Mouse (Mus musculus) gastrocnemius, postnatal 4 days (tissue): ENCODE results near the gene Plcg1. TPM values are rescaled to one million over a fixed set of nuclear protein-coding genes. Genes with fewer than 3 reads are reported as not detected.

Experiments
- DNase-seq, 2 experiments: peaks; one replicate each; pipeline ENCODE4 v3.0.0; 2021 to 2022; ENCODE audit warnings: low spot score in 2 of 2, mixed read lengths in 2 of 2
- total RNA-seq, 2 experiments: library from RNA; stranded (reverse); gene quantifications; 2 replicates each; pipeline ENCODE4 v1.2.3; 2021

Plcg1 gene
- total RNA-seq, 2 experiments from 2014 or later = 83.0 to 96.6 TPM

DNA sequence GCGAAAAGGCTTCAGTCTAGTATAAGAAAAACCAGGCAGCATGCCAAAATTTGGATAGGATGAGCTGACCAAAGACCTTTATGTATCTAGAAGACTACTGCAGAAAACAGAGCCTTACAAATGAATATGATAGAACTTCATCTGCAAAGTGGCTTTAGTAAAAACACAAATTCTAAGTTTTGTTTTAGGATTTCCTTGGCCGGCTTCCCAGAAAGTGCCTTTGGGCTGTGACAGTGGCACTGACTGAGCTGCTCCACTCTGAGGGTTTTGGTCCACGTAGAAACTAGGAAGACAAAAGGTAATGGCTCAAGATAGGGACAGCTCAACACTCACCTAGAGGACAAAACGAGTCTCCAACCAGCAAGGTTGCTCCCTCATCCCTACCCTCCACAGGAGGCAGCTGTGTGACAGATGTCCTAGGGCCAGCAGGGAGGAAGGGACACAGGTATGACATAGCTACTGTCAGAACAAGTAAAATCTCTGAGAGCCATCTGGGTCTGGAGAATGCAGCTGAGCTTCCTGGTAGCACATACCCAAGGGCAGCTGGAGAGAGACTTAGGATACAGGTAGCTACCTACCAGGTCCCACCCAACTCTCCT lies 37.1 kb downstream of the Plcg1 start:
- no peak for DNase-seq

DNA sequence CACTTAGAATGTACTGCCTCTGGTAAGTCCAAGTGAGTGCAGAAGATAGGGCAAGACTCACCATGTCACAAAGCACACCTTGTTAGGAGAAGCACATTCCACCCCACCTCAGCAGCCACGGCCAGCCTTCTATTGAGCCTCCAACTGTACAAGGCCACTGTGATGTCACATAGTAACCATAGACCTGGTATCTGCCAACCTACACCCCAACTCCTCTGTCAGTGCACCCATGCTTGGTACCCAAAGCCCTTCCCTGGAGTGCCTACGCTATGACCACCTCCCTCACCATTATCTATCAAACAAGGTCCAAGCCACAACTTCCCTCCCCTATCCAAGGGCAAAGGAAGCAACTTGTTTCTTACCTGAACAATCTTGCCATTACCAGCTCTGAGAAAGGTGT lies 37.9 kb downstream of the Plcg1 start:
- DNase-seq = no peak

DNA sequence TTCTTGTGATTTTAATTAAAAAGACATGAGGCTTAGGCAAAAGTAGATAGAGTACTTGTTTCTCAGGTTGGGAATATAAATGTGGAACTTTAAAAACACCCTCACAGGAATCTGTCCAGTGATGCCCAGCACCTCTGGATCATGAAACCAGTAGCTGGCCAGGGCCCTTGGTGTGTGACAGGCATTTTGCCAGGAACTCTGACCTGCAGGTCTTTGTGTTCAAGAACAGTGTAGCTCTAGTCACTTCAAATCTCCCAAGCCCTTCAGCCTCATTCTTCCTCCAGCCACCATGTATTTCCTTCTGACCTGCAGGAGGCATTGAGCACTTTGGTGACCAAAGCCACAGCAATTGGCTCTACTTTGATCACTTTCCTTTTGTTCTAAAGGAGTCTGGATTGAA lies 39.3 kb downstream of the Plcg1 start:
- DNase-seq = no peak

DNA sequence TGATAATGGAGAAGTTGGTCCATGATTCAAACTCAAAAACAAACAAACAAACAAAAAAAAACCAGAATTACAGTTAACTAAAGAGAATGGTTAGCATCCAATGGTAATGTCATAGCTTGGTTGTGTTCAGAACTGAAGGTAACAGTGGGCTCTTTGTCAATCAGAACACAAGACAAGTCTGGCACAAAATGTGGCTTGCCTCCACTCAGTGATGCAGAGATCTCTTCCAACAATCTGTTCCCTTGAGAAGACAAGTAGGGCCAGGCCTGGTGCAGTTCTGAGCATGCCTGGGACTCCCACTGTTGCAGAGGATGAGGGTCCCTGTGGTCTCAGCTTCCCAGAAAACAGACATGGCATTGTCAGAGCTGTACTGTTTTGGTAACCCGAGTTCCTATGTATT lies 39.8 kb downstream of the Plcg1 start:
- no peak for DNase-seq

DNA sequence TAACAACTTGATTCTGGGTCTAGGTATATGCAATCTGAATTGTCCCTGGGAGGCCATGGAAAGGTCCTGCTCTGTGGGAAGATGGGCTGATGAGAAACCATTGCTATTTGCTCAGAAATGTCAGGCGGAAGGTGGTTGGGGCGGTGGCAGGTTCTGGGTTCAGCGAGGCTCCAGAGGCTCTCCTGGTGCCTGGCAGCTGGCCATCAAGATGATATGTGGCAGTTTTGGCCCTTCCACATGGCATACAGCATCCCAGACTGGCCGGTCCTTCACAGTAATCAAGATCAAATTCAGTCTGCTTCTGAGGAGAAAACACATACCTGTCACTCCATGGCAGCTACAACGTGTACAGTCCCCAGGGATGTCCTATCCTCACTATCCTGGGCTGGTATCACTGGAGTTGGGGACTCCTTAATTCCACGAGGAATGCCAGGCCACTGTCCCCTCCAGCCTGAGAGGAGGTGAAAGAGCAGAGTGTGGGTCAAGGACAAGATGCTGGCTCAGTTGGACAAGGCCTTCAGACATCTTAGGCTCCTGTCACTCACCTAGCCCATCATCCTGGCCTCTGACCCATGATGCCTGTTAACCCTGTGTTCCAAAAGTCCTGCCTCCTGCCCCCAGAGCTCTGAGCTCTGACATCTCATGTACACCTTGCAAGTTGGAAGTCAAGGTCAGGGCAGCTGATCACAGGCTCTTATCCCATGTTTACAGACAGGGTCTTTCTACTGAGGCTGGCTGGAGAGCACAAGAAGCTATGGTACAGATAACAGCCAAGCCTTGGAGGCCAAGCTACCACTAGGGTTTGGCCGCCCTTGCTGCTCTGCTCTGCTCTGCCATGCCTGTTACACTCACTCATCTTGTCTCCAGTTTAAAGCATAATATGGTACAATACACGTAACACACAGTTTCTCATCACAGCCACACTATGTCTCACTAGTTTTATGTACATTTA lies 40.5 kb downstream of the Plcg1 start:
- no peak for DNase-seq

DNA sequence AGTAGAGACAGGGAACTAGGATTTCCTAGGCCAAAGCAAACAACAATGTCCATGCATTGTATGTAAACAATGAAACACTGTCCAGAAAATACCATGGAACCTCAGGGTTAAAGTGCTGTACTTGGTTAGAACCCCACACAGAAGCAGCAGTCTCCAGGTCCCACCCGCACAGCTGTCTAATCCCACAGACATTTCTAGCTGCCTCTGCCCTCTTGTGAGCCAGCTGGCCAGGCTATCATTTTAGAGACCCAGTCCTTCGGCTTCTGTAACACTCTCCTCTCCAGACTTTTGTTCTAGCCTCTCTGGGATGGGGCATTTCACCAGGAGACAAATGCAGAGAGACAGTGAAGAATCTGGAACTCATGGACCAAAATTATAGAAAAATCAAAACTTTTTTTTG lies 46.9 kb downstream of the Plcg1 start:
- DNase-seq = peak in 1 of 2 experiments; percentile 10

DNA sequence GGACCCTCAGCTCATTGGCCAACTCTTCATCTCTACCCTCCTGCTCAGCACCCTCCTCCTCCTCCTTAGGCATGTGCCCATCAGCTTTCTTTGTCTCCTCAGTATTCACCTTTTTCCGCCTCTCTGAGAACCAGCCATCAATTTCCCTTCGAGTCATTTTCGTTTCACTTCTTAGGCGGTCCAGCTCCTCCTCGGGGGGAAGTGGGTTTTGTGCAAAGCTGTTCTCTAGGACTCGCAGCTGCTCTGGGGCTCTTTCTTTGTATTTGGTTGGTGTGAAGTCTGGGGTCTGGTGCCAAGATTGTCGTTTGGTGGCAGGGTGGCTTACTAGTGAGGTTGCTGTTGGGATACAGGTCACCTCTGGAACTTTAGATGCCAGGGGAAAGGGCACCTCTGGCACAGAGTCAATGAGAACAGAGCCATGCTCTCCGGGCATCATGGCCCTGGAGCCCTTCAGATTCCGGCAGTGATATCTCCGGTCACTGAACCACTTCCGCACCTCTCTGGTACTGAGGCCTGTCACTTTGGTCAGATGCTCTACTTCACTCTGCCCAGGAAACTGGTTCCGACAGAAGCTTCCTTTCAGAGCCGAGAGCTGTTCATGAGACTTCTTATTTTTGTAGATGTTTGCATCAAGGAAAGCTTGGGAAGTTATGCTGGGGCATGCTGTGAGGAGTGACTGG lies 49.2 kb downstream of the Plcg1 start:
- no peak for DNase-seq

DNA sequence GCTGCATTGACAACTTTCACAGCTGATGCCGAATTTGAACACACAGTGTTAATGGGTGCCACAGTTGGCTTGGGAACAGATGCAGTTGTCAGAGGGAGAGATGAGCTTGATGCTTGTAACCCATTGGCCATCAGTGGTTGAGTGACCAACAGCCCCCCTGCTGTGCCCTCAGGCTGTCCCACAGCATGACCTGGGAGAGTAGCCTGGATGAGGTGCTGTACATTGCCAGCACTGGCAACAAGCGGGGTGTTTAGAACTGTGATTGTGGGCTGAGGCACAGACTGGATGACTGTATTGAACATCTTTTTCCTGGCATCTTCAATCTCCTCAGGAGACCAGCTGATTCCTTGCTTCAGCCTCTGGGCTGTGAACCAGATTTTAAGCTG lies 49.7 kb downstream of the Plcg1 start:
- DNase-seq = no peak

DNA sequence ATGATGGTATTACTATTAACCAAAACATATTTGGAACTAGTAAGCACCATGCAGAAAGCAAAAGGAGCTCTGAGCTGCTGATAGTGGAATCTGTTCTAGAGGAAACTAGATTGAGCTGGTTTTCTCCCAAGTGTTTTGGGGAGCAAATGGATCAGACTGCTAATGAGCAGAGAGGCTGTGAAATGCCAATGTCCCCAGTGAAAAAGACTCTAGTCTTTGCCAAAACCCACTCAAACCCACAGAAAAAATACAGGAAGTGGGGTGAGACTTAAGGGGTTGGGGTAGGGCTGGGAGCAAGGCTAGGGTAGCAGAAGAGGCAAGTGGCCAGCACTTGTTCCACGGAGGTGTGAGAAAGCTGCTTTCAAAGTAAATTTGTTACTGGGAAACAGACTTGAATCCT lies 55.2 kb downstream of the Plcg1 start:
- DNase-seq = no peak

DNA sequence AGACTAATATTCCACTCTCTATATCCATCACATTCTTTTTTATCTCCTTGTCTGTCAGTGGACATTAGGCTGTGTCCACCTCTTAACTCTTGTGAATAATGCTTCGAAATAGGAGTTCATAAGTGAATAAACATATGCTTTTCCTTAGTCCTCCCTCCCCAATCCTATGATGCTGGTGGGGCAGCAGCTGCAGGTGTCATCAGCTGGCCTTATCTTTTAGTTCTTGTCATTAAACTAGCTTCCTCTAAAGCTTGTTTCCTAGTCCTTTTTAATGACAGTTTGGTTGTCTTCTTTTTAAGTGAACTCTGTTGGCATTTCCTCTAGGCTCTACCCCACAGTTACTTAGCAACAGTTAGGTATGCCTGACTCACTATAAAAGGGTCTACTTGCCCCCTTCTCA lies 57.9 kb downstream of the Plcg1 start:
- DNase-seq = no peak

DNA sequence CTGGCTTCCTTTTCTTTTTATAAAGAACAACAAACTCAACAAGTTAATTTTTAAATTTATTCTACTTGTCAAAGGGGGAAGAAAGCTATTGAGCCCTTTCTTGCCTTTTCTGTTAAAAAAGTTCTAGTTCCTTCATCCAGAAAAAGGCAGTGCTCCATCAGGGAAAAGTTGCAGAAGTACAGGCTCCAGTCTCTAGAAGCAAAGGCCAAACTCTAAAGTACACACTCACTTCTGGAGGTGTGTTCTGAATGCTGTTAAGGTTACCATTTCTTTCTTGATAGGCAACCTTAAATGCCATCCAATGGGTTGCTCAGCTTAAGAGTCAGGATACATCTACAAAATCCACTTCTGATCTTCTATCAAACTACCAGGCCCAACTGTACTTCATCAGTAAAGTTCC lies 58.6 kb downstream of the Plcg1 start:
- DNase-seq = no peak

DNA sequence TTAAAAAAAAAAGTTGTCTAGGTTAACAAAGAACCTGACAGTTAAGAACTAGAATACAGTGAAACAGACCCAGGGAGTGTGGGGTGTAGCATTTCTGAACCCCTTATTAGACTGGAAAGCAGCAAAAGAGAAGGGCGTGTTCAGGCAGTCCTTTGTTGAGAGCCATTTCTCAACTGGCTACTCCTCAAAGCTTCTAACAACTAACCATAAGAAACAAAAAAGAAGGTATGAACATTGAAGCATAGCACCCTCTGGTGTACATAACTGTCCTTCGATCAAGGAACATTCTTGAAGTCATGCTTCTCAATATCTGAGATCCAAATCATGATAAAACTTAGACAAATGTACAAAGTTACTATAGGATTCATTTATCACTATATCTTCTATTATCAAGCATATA lies 62.0 kb downstream of the Plcg1 start:
- no peak for DNase-seq

DNA sequence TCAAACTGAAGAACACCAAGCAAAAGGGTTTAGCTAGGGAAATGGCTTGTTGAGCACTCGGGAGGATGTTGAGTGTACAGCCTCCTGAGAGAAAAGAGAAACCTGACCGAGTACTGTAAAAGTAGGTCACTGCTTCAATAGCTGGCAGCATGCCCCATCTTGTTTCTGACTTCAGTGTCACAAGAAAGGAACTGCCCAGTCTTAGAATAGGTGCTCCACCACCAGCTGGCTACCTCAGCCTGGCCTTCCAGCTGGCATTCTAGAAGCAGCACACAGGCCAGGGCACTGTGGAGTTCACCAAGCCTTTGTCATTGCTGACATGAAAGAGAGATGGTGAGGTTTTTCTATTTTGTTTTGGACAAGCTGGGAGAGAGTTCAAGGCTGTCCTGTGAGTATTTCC lies 65.9 kb downstream of the Plcg1 start:
- DNase-seq = peak in 1 of 2 experiments; percentile 49

DNA sequence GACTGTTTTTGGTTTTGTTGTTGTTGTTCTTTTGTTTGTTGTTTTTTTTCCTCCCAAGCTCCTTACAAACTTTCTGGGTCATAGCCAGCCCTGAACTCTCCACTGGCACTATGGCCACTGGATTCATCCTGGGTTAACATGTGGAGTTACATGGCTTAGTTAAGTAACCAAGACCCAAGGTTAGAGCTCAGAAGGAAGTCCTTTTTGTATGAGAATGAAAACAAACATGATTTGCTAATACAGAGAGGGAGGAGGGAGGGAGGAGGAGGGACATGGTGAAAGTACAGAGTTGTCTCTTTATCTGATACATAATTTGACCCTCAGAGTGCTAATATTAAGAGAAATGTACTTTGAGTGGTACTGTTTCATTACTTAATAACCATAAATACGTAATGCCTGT lies 67.1 kb downstream of the Plcg1 start:
- DNase-seq = no peak

DNA sequence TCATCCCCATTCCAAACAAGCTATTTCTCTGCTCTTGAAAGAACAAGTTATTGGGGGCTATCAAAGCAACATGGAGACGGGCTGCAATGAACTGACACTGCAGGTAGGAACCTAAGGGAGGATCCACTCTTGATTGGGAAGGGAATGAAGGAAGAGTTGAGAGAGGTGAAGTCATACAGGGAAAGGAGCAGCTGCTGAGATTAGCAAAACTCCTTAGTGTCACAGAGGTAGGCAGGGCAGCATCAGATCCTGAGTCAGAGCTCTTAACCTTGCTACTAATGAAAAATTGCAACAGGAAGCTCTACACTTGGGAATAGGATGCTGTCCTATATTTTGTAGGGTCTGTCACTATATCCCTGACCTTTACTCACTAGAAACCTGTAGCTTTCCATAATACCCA lies 69.9 kb downstream of the Plcg1 start:
- DNase-seq = no peak

DNA sequence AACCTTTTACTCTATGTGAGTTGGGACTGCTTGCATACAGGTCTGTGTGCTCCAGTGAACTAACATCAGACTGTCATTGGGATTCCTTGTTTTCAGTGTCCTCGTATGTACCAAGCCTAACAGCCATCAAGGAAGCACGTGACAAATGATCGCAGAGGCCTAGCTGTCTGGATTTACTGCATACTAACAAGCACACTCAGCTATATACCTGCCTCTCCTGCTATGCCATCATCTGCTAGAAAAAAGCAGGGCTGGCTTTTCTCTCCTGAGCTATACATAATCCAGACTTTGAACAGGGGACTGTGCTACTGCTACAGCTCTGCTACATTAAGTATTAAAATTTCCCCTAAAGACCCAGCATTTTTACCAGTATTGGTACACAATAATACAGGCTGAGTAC lies 71.2 kb downstream of the Plcg1 start:
- no peak for DNase-seq

DNA sequence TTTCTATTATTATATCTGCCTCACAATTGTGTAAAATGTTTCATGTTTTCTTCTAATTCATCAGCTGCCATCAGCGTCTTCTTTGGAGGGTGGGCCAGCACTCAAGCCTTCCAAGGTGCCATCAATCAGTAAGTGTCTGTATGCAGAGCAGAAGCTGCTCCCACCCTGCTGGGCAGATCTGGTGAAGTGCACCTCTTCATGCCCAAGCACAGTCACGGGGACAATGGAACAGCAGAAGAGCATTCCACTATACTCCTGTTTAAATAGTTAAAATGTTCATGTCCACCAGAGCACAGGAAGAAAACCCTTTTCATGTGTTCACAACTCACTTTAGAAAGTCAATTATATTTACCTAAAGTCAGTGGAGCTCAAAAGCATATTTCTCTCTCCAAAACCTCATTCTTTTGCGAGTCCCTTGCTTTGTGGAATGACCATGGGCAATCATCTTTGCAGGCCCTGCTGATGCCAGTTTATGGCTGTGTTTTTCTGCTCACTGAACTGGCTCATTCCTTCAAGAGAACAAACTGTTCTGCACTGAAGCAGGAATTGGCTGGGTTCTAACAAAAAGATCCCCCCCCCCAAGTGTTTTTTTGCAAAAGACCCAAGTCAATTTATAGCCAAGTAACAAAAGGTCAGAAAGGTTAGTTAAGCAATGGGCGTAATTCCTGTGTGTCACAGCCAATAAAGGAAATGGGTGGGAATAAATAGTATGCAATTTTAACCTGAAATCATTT lies 73.9 kb downstream of the Plcg1 start:
- no peak for DNase-seq

DNA sequence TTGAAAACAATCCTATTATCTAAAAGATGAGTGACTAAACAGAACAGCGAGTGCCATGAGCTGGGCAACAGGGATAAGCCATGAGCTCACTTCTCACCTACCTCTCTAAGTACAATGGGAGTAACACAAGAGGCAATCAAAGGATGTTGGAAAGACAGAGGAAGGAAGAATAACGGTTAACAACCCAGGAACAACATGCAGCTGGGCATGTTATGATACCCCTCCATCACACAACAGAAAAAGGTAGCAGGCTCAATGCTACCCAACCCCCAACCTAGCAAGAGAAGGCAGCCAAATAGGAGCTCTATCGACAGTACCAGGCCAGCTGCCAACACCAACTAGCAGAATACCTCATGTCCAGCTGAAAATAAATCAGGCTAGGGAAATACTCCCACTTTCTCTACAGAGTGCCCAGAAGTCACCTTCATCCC lies 75.0 kb downstream of the Plcg1 start:
- DNase-seq = no peak

DNA sequence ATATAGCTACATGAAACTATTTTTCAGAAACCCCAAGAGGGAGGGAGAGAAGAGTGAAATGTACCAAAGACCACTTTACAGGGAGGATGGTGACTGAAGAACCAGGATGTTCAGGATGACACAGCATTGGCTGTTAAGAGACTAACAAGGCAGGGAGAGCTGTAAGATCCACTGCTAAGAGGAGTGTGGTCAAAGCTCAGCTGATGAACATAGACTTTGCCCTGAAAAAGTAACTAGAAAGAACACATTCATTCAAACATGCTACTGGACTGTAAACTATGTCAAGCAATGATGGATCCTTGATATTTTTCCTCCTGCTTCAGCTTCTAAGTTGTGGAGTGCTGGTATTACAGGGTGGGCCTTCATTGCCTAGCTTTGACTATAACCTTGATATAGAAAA lies 79.3 kb downstream of the Plcg1 start:
- DNase-seq = no peak

DNA sequence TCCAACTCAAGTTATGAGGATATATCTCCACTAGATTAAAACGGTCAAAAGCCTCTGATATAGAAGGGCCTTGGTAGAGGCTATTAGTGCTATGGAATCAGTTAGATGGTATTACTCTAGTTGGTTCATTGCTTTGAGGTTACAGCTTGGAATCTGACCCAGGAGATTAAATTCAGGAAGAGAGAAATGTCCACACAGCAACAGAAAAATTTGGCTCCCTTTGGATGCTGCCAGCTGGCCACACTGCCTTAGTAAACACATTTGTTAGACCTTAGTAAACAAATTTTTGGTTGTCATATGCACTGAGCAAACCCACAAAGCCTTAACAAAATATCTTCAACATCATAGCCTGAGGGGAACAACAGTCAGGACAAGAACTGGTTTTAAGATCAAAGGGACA lies 79.7 kb downstream of the Plcg1 start:
- DNase-seq = no peak
